Mouse (Mus musculus): ENCODE data around the gene Shkbp1. TPM values are rescaled to one million over a fixed set of nuclear protein-coding genes. Genes with fewer than 3 reads are reported as not detected.

The Shkbp1 gene
- polyA plus RNA-seq, 1 experiment from 2014 or later: 52.5 TPM

DNA sequence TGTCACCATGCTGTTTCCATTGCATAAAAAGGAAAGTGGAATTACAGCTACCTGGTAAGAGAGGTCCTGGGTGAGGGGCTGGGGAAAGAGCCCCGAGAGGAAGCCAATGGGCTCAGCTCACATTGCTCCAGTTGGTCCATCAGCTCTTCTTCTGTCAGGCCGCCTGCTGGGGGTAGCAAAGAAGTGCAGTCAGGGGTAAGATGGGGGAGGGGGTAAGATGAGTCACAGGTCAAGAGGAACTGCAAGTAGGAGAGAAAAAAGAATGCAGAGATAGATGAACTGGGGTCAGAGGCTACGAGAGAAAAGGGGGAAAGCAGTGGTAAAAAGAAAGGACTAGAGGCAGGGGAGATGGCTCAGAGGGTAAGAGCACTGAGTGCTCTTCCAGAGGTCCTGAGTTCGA lies 13.2 kb downstream of the Shkbp1 start:
- H3K9me3 ChIP-seq (ENCODE audit: control insufficient read depth, low read length): no peaks in the 10 kb centered on the region
- H3K27ac ChIP-seq (replicated peaks; ENCODE audit: low read depth, low read length): no peak overlapping the region

GRCm38 (mm10) chr7:27339519-27339918 lies 16.3 kb downstream of the Shkbp1 start:
- H3K36me3 ChIP-seq (ENCODE audit: control insufficient read depth, insufficient read depth, low read length): peaks cover 23% of the 10 kb centered on the region
- H3K4me1 ChIP-seq (ENCODE audit: control insufficient read depth, insufficient read depth, low read length): peaks cover 28% of the 10 kb centered on the region
- peak overlapping the region; percentile 36; the same call in 1 of the 2 replicates for H3K9ac ChIP-seq (replicated peaks; ENCODE audit: low read length)

More for the DNA sequence above, 13.2 kb downstream of the Shkbp1 start:
- no peak for ATAC-seq (ENCODE audit: low FRiP score, low TSS enrichment)
- no peak for DNase-seq
- Histone ChIP-seq H3K9ac (replicated peaks; ENCODE audit: low read length) (no peak overlapping the region), H3K4me3 (replicated peaks; ENCODE audit: low read depth, low read length) (no peak overlapping the region), H3K4me1 (ENCODE audit: control insufficient read depth, insufficient read depth, low read length) (peaks cover 16% of the 10 kb centered on the region), H3K36me3 (ENCODE audit: control insufficient read depth, insufficient read depth, low read length) (peaks cover 54% of the 10 kb centered on the region), H3K4me2 (ENCODE audit: low read length) (no peak overlapping the region), H3K27me3 (ENCODE audit: control insufficient read depth, insufficient read depth, low read length) (peaks cover 8% of the 10 kb centered on the region; the same call in 1 of the 2 replicates)
- WGBS: 35% methylated on average over 4 of the region's 4 CpGs

GRCm38 (mm10) chr7:27339114-27339513 lies 16.7 kb downstream of the Shkbp1 start:
- ATAC-seq (ENCODE audit: low FRiP score, low TSS enrichment): no peak
- DNase-seq: no peak

More at GRCm38 (mm10) chr7:27339519-27339918, 16.3 kb downstream of the Shkbp1 start:
- Histone ChIP-seq H3K9me3 (ENCODE audit: control insufficient read depth, low read length) (no peaks in the 10 kb centered on the region), H3K27ac (replicated peaks; ENCODE audit: low read depth, low read length) (no peak overlapping the region; the same call in 1 of the 2 replicates), H3K27me3 (ENCODE audit: control insufficient read depth, insufficient read depth, low read length) (peaks cover 36% of the 10 kb centered on the region), H3K4me2 (ENCODE audit: low read length) (peak overlapping the region; percentile 51), H3K4me3 (replicated peaks; ENCODE audit: low read depth, low read length) (peak overlapping the region; percentile 29)
- WGBS: 25% methylated on average over 7 of the region's 7 CpGs
- ATAC-seq (ENCODE audit: low FRiP score, low TSS enrichment) (no peak), DNase-seq (peak; percentile 82)

DNA sequence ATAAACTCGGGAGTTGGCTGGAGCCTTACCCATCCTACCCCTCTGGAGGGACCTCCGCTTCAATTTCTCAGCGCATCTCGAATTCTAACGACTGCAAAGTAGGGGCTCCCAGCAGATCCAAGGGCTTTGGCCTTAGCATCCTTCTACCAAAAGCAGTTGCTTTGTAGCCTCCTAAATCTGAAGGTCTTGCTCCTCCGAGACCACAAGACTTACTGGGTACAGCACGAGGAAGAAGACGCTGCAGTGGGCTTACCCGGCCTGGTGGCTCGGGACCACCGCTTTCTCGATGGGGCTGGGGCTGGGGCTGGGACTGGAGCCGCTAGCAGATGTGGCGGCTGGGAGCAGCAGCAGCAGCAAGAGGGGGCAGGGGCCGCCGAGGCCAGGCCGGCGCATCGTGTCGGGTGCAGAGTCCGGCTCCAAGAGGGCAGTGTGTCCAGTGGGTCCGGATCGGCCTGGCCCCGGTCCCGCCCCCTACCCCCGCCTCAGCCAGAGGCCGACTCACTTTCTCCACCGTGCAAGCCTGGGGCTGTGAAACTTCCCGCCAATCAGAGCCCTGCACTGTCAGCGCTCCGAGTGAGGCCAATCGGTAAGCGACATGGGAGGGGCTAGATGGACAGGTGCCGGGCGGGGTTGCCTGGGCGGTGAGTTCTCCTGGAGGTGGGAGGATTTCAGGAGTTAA lies 18.5 kb downstream of the Shkbp1 start, which contains the start of gene Ltbp4:
Gene Ltbp4 (minus strand): TSS at position 518 of the 679 bp plus-strand sequence.
- H3K9ac ChIP-seq (replicated peaks; ENCODE audit: low read length): peak within 1 kb of the TSS; percentile 31
- ATAC-seq (ENCODE audit: low FRiP score, low TSS enrichment) (no peak), DNase-seq (no peak)
- peaks cover 34% of the 10 kb centered on the region for H3K4me1 ChIP-seq (ENCODE audit: control insufficient read depth, insufficient read depth, low read length)
- H3K4me3 ChIP-seq (replicated peaks; ENCODE audit: low read depth, low read length): peak within 1 kb of the TSS; percentile 30
- H3K9me3 ChIP-seq (ENCODE audit: control insufficient read depth, low read length): no peaks in the 10 kb centered on the region
- peak within 1 kb of the TSS; percentile 53 for H3K4me2 ChIP-seq (ENCODE audit: low read length)
- WGBS: under 1% methylated on average over 36 of the region's 36 CpGs
- H3K27ac ChIP-seq (replicated peaks; ENCODE audit: low read depth, low read length): no peak within 1 kb of the TSS
- peaks cover 56% of the 10 kb centered on the region for H3K27me3 ChIP-seq (ENCODE audit: control insufficient read depth, insufficient read depth, low read length)
- H3K36me3 ChIP-seq (ENCODE audit: control insufficient read depth, insufficient read depth, low read length): peaks cover 7% of the 10 kb centered on the region

More at GRCm38 (mm10) chr7:27339114-27339513, 16.7 kb downstream of the Shkbp1 start:
- Histone ChIP-seq H3K27ac (replicated peaks; ENCODE audit: low read depth, low read length) (no peak overlapping the region; the same call in 1 of the 2 replicates), H3K4me2 (ENCODE audit: low read length) (peak overlapping the region; percentile 51), H3K4me3 (replicated peaks; ENCODE audit: low read depth, low read length) (peak overlapping the region; percentile 29), H3K9me3 (ENCODE audit: control insufficient read depth, low read length) (no peaks in the 10 kb centered on the region), H3K4me1 (ENCODE audit: control insufficient read depth, insufficient read depth, low read length) (peaks cover 28% of the 10 kb centered on the region), H3K9ac (replicated peaks; ENCODE audit: low read length) (peak overlapping the region; percentile 36; the same call in 1 of the 2 replicates), H3K27me3 (ENCODE audit: control insufficient read depth, insufficient read depth, low read length) (peaks cover 40% of the 10 kb centered on the region), H3K36me3 (ENCODE audit: control insufficient read depth, insufficient read depth, low read length) (peaks cover 20% of the 10 kb centered on the region)
- 69% methylated on average over 4 of the region's 4 CpGs for WGBS

DNA sequence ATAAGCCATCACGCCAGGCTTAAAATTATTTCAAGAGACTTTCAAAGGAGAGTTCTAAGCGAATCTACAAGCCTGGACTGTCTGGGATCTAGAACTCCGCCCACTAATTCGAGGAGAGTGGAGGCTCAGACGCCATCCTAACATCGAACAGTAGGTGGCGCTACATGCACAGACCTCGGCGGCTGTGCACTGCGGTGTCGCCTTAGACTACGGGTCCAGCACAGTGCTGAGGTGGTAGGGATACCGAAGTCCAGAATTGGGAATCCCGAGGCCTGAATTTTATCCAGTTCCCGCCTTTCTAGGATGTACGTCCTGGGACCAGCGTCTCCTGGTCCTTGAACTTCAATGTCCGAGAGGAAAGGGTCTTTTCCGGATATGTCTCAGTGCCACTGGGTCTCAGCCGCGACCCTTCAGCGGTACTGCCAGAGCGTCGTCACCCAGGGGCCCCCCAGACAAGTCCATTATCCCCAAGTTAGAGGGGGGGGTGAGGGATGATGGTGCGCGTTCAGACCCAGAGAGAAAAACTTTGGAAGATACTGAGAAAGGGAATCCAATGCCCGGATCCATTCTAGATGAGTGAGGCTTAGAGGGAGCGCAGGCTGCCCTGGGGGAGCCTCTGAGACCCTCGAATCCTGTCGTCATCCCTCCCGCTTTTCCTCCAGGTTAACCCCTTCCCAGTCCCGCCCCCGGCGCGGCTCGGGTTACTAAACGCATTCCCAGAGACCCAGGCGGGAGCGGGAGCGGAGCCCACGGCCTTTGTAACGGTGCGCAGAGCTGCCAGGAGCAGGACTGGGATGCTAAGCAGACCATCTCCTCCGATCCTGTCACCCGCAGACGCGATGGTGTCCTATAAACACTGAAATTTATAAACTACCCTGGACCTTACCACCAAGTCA lies 19.6 kb downstream of the Shkbp1 start:
- Histone ChIP-seq H3K27me3 (ENCODE audit: control insufficient read depth, insufficient read depth, low read length) (peaks cover 67% of the 10 kb centered on the region), H3K27ac (replicated peaks; ENCODE audit: low read depth, low read length) (no peak overlapping the region), H3K9ac (replicated peaks; ENCODE audit: low read length) (peak overlapping the region; percentile 25), H3K9me3 (ENCODE audit: control insufficient read depth, low read length) (no peaks in the 10 kb centered on the region), H3K4me3 (replicated peaks; ENCODE audit: low read depth, low read length) (peak overlapping the region; percentile 30), H3K4me1 (ENCODE audit: control insufficient read depth, insufficient read depth, low read length) (peaks cover 35% of the 10 kb centered on the region), H3K4me2 (ENCODE audit: low read length) (peak overlapping the region; percentile 53), H3K36me3 (ENCODE audit: control insufficient read depth, insufficient read depth, low read length) (no peaks in the 10 kb centered on the region)
- peak; percentile 77 for ATAC-seq (ENCODE audit: low FRiP score, low TSS enrichment)
- under 1% methylated on average over 47 of the region's 47 CpGs for WGBS
- peak; percentile 95 for DNase-seq

- WGBS: 59% methylated on average over 15 of the region's 15 CpGs
- no peak overlapping the region for H3K4me2 ChIP-seq (ENCODE audit: low read length)
- peaks cover 40% of the 10 kb centered on the region for H3K4me1 ChIP-seq (ENCODE audit: control insufficient read depth, insufficient read depth, low read length)
- ATAC-seq (ENCODE audit: low FRiP score, low TSS enrichment) (no peak), DNase-seq (no peak)
- no peaks in the 10 kb centered on the region for H3K9me3 ChIP-seq (ENCODE audit: control insufficient read depth, low read length)
- H3K9ac ChIP-seq (replicated peaks; ENCODE audit: low read length): no peak overlapping the region
- H3K36me3 ChIP-seq (ENCODE audit: control insufficient read depth, insufficient read depth, low read length): no peaks in the 10 kb centered on the region
- H3K4me3 ChIP-seq (replicated peaks; ENCODE audit: low read depth, low read length): no peak overlapping the region
- peaks cover 77% of the 10 kb centered on the region for H3K27me3 ChIP-seq (ENCODE audit: control insufficient read depth, insufficient read depth, low read length)
- no peak overlapping the region for H3K27ac ChIP-seq (replicated peaks; ENCODE audit: low read depth, low read length)
Measured at GRCm38 (mm10) chr7:27335011-27335720, 20.7 kb downstream of the Shkbp1 start.

- ATAC-seq (ENCODE audit: low FRiP score, low TSS enrichment) (no peak), DNase-seq (no peak)
- H3K4me1 ChIP-seq (ENCODE audit: control insufficient read depth, insufficient read depth, low read length): peaks cover 34% of the 10 kb centered on the region; the same call in 1 of the 2 replicates
- peaks cover 85% of the 10 kb centered on the region for H3K27me3 ChIP-seq (ENCODE audit: control insufficient read depth, insufficient read depth, low read length)
- no peak overlapping the region; the same call in 1 of the 2 replicates for H3K9ac ChIP-seq (replicated peaks; ENCODE audit: low read length)
- peak overlapping the region; percentile 83; the same call in 1 of the 2 replicates for H3K4me2 ChIP-seq (ENCODE audit: low read length)
- H3K27ac ChIP-seq (replicated peaks; ENCODE audit: low read depth, low read length): no peak overlapping the region
- no peaks in the 10 kb centered on the region for H3K9me3 ChIP-seq (ENCODE audit: control insufficient read depth, low read length)
- H3K4me3 ChIP-seq (replicated peaks; ENCODE audit: low read depth, low read length): no peak overlapping the region
- 3% methylated on average over 32 of the region's 32 CpGs for WGBS
- H3K36me3 ChIP-seq (ENCODE audit: control insufficient read depth, insufficient read depth, low read length): no peaks in the 10 kb centered on the region
Measured at GRCm38 (mm10) chr7:27334405-27334911, 21.4 kb downstream of the Shkbp1 start.
